Mouse (Mus musculus) embryo, embryonic 11.5 days (tissue): ENCODE measurements around the gene 3110082I17Rik.

Experiments used
- DNase-seq: peaks from one replicate; pipeline ENCODE4 v3.0.0-alpha.2; 2012; ENCODE audit warnings: low read depth, low spot score

3110082I17Rik gene

GRCm38 (mm10) chr5:139460384-139461067 is at the start of gene 3110082I17Rik:
Gene 3110082I17Rik, minus strand, starts transcription at chr5:139460527.
- DNase-seq: peak; percentile 93

- DNase-seq: no peak
Measured at GRCm38 (mm10) chr5:139506207-139506606, 45.9 kb upstream of the 3110082I17Rik start.

DNA sequence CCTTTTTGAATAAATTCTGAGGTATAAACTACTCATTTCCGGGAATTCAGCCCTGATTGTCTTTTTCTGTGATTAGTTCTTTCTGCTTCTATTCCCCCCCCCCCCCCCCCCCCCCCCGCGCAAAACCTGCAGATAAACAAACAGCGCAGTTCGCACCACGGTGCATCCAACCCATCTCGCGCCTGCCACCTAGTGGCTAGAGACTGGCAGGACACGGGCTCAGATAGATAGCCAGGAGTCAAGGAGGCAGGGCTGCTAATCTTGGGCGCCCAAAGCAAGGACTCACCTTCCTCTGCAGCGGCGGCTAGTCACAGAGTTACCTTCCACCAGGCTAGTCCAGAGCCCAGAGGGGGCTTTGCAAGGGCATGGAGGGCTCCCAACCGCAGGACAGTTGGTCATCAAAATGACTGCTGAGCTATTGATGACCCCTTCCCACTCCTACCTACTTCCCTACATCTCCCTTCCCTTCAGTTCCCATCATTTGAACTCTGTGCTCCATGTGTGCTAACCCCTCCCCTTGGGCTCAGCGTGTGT is 44.8 kb upstream of the 3110082I17Rik start:
- peak; percentile 67 for DNase-seq

- DNase-seq: no peak
Measured at GRCm38 (mm10) chr5:139502281-139502680, 42.0 kb upstream of the 3110082I17Rik start.

GRCm38 (mm10) chr5:139498791-139499190 is 38.5 kb upstream of the 3110082I17Rik start:
- no peak for DNase-seq

- DNase-seq: no peak
Measured at GRCm38 (mm10) chr5:139496939-139497338, 36.6 kb upstream of the 3110082I17Rik start.

GRCm38 (mm10) chr5:139495019-139495669 is 34.8 kb upstream of the 3110082I17Rik start:
- DNase-seq: peak; percentile 19

- DNase-seq: no peak
Measured at GRCm38 (mm10) chr5:139493690-139494089, 33.4 kb upstream of the 3110082I17Rik start.

- no peak for DNase-seq
Measured at GRCm38 (mm10) chr5:139491348-139491747, 31.0 kb upstream of the 3110082I17Rik start.

DNA sequence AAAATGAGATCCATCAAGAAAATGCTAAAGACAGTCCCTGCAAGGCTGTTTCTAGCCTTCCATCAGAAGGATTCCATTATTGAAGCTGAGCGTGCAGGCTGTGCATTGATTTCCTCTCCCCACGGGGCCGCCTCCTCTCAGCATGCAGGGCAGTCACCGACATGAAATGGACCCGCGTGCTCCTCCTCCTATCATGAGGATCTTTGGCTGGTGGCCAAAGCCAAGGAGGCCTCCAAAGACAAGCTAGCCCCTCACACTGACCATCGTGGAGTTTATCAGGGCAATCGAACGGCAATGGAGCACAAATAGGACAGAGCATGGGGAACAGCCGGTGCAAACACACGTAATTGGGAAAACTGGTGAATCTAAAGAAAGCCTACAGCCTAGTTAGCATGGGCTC is 29.8 kb upstream of the 3110082I17Rik start:
- DNase-seq: no peak

- peak; percentile 99 for DNase-seq
Measured at GRCm38 (mm10) chr5:139484185-139484814, 24.0 kb upstream of the 3110082I17Rik start, which contains the start of gene Zfand2a. Gene Zfand2a, minus strand, starts transcription at chr5:139484549.

DNA sequence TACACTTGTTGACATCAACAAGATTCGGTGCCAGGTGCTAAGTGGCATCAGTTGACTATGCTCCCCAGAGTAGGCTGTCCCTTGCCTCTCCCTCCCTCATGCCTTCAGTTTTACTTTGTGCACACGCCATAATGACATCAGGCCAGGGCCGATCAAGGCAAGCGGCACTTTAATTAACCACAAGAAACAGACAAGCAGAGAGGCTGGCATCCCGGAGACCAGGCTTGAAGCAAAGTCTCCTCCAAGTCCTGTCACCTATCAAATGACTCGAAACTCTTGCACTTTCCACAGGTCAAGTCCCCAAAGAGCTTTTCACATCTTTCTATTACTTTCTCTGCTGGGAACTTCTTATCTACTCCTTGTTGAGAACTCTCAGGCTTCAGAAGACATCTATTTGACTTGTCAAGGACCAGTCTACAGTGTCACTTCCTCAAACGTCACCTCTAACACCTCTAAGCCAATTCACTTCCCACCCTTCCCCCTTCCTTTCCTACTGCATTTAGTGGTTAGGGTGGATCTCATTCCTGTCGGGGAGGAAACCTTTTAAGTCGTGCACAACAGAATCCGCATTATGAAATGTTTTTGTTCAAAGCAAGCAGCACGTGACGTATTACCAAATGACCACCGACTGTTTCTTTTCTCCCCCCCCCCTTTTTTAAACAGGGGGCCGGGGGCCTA is 23.0 kb upstream of the 3110082I17Rik start:
- no peak for DNase-seq

DNA sequence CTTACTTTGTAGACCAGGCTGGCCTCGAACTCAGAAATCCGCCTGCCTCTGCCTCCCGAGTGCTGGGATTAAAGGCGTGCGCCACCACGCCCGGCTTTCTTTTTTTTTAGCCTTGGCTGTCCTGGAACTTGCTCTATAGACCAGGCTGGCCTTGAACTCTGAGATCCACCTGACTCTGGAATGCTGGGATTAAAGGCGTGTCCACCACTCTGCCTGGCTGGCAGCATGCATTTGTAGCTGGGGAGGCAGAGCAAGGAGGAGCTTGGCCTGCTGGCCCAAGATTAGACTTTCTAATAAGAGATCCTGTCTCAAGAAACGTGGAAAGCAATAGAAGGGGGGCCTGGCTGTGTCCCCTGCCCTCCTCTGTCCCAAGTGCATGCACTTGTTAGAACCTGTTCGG is 20.1 kb upstream of the 3110082I17Rik start:
- DNase-seq: no peak

DNA sequence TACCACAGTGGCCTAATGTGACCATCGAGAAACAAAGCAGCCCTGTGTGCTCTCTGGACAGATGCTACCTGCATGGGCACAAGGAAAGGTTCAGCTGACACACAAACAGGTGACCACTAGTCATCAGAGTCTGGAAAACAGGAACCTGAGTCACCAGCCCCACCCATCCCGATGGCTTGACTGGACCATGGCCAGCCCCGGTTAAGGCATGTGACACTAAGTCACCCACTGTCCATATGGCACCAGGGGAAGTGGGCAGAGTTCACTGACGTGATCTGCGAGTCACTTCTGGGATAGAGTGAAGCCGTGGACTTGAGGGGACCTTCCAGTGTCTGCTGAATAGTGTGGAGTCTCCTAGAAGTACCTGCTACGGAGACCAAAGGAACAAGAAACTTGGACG is 18.8 kb upstream of the 3110082I17Rik start:
- DNase-seq: no peak

GRCm38 (mm10) chr5:139474741-139475140 is 14.4 kb upstream of the 3110082I17Rik start:
- no peak for DNase-seq

GRCm38 (mm10) chr5:139467998-139468397 is 7.7 kb upstream of the 3110082I17Rik start:
- DNase-seq: no peak

GRCm38 (mm10) chr5:139466801-139467200 is 6.5 kb upstream of the 3110082I17Rik start:
- no peak for DNase-seq

DNA sequence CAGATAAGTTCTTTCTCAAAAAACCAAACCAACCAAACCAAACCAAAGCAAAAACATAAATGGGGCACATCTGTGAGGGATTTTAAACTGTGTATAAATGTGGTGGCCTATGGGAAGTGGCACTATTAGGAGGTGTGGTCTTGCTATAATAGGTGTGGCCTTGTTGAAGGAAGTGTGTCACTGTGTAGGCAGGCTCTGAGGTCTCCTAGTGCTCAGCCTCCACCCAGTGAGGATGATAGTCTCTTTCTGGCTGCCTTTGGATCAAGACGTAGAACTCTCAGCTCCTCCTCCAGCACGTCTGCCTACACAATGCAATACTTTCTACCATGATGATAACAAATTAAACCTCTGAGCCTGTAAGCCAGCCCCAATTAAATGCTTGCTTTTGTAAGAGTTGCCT is 6.0 kb upstream of the 3110082I17Rik start:
- no peak for DNase-seq

- DNase-seq: no peak
Measured at GRCm38 (mm10) chr5:139464874-139465273, 4.5 kb upstream of the 3110082I17Rik start.

DNA sequence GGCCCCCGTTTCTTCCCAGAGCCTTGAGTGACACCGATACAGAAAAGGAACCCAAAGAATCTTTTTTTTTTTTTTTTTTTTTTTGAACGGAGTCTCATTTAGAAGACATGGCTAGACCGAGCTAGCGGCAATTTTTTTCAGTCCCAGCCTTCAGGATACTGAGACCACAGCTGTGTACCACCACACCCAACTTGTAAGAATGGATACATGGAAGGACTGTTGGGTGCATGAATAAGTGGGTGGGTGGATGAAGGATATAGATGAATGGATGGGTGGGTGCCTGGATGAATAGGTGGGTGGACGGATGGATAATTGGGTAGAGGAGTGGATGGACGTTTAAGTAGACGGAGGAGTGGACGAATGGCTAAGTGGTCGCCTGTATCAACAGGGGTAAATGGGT is 389 bp downstream of the 3110082I17Rik start:
- DNase-seq: no peak

DNA sequence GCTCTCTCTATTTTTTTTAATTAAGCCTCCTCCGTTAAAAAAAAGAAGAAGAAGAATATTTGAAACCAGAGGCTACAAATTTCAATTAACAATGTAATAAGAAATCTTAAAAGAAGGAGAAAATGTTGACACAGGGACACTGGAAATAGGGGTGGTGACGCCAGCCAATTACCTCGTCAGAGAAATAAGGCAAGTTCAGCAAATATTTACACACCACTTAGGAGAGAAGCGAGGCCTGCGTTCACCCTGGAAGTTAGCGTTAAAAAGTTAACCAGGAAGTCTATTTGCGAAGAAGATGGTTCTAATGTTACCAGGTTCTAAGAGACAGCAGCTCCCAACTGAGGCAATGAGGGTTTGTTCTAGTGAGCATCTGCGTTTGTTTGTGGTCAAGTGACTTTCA is 3.1 kb downstream of the 3110082I17Rik start:
- DNase-seq: no peak

- DNase-seq: no peak
Measured at GRCm38 (mm10) chr5:139455166-139455565, 5.2 kb downstream of the 3110082I17Rik start.
